Mouse (Mus musculus) lung, embryonic 14.5 days (tissue): ENCODE measurements at regions not wholly inside any gene's neighbourhood (a gene's known extent, or its start where the extent isn't known, plus 50 kb on each side); places are given as distances from the start of the nearest gene placed in this dataset.

ENCODE experiments used
- ATAC-seq: fragments of 200-750 bp; cut with Nextera tagmentation; 2 replicates; pipeline ENCODE4 v1.8.0; 2017; ENCODE audit warnings: mild to moderate bottlenecking, moderate TSS enrichment, moderate library complexity; ENCODE audit not compliant: insufficient read depth
- DNase-seq: peaks from one replicate; pipeline ENCODE4 v3.0.0-alpha.2; 2015
- H3K27ac ChIP-seq: fragments of 300-500 bp; sonication (generic); 2 replicates; pipeline ENCODE4 v1.5.1; 2014; ENCODE audit warnings: low read depth, mild to moderate bottlenecking, moderate library complexity
- H3K27me3 ChIP-seq: fragments of 300-500 bp; sonication (generic); 2 replicates; pipeline ENCODE4 v1.6.1; 2014; ENCODE audit warnings: low read length, control low read depth; ENCODE audit not compliant: insufficient read depth
- H3K36me3 ChIP-seq: fragments of 300-500 bp; sonication (generic); 2 replicates; pipeline ENCODE4 v1.6.1; 2014; ENCODE audit warnings: control low read depth; ENCODE audit not compliant: insufficient read depth
- H3K4me1 ChIP-seq: fragments of 300-500 bp; sonication (generic); 2 replicates; pipeline ENCODE4 v1.6.1; 2014; ENCODE audit warnings: antibody characterized with exemption, control low read depth; ENCODE audit not compliant: insufficient read depth
- H3K4me2 ChIP-seq: fragments of 300-500 bp; sonication (generic); 2 replicates; pipeline ENCODE4 v1.6.1; 2014; ENCODE audit warnings: mild to moderate bottlenecking
- H3K4me3 ChIP-seq: fragments of 300-500 bp; sonication (generic); 2 replicates; pipeline ENCODE4 v1.5.1; 2014; ENCODE audit warnings: low read depth, low read length
- H3K9ac ChIP-seq: fragments of 300-500 bp; sonication (generic); 2 replicates; pipeline ENCODE4 v1.6.1; 2014
- H3K9me3 ChIP-seq: fragments of 300-500 bp; sonication (generic); 2 replicates; pipeline ENCODE4 v1.6.1; 2016; ENCODE audit warnings: low read depth, low read length, control low read depth
- CTCF ChIP-seq: IDR thresholded peaks from 2 replicates; pipeline ENCODE4 v1.5.1; 2016; ENCODE audit warnings: antibody characterized with exemption, low read depth
- WGBS: fragments of 180-500 bp; shearing (Covaris S2); extraction: QIAGEN DNeasy Blood & Tissue Kit; methylation state at CpG from one replicate; pipeline ENCODE4 v1.1.7; 2014; 5-methylcytosine and 5-hydroxymethylcytosine counted together

DNA sequence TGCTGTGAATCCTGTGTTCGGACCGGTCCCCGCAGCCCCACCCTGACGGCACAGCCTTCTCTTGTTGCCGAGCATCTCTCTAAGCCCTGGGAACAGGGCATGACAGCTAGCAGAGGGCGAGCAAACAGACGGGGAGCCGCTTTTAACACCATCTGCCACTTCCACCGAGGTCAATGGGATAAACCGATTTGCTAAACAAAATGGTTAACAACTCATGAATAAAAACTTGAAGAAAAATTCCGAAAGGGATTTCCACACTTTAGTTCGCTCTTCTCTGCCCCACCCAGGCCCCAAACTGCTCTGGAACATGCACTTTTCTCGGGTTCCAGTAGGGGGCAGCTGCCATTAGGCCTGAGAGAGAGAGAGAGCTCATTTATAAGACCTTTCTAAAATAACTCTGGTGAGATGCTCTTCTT lies 72.0 kb upstream of the Pcdh8 start:
- Histone ChIP-seq H3K4me2 (no peak overlapping the region), H3K36me3 (no peaks in the 10 kb centered on the region), H3K9me3 (no peaks in the 10 kb centered on the region), H3K4me1 (no peaks in the 10 kb centered on the region), H3K27me3 (no peaks in the 10 kb centered on the region), H3K27ac (no peak overlapping the region), H3K4me3 (no peak overlapping the region), H3K9ac (no peak overlapping the region)
- WGBS, result 9% methylated on average over 13 of the region's 13 CpGs
- no peak for ATAC-seq
- DNase-seq, result peak; percentile 47
- peak; percentile 62 for TF ChIP-seq CTCF

DNA sequence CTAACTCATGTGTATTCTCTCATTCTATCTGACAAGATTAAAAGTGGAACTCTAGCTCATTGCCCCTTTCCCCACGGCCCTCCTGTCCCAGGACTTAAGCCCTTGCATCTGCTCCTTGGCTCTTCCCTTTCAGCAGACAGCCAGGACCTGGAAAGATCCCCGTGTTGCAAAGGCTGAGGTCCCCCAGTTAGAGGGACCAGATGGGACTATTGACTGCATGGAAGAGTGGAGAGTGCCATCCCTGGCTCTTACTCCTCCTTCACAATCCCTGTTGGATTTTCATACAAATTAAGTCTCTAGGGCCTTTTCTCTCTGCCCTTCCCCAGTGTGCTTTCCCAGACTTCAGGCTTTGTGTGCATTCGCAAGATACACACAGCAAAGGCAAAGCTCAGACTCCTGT lies 71.6 kb upstream of the Pcdh8 start:
- Histone ChIP-seq H3K4me3 (no peak overlapping the region), H3K9me3 (no peaks in the 10 kb centered on the region), H3K4me2 (no peak overlapping the region), H3K36me3 (no peaks in the 10 kb centered on the region), H3K4me1 (no peaks in the 10 kb centered on the region), H3K27ac (no peak overlapping the region), H3K27me3 (no peaks in the 10 kb centered on the region), H3K9ac (no peak overlapping the region)
- ATAC-seq, result no peak
- no peak for TF ChIP-seq CTCF
- WGBS, result 25% methylated on average over 3 of the region's 3 CpGs
- DNase-seq, result no peak

DNA sequence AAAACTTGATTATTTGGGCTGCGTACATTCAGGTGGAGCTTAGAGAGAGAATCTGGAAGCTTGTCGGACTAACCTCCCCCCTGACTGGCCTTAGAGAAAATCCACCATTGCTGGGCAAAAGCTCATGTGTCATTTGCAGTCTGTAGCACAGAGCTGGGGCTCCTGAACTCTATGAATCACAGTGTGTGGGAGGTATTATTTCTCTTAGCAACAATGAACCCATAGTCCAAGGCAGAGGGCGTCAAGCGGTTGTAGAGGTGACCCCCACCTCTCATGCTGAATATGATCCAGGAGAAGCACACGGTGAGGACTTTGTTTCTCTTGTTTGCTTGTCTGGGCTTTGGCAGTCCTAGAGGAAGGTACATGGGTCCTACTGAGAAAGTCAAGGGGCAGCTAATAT lies 66.0 kb upstream of the Pcdh8 start:
- H3K4me1 ChIP-seq, result no peaks in the 10 kb centered on the region
- DNase-seq (no peak), ATAC-seq (no peak)
- H3K4me2 ChIP-seq, result no peak overlapping the region
- H3K9me3 ChIP-seq, result no peaks in the 10 kb centered on the region
- H3K27ac ChIP-seq, result no peak overlapping the region
- no peaks in the 10 kb centered on the region for H3K27me3 ChIP-seq
- 67% methylated on average over 5 of the region's 5 CpGs for WGBS
- H3K9ac ChIP-seq, result no peak overlapping the region
- no peak overlapping the region for H3K4me3 ChIP-seq
- H3K36me3 ChIP-seq, result no peaks in the 10 kb centered on the region
- no peak for TF ChIP-seq CTCF

DNA sequence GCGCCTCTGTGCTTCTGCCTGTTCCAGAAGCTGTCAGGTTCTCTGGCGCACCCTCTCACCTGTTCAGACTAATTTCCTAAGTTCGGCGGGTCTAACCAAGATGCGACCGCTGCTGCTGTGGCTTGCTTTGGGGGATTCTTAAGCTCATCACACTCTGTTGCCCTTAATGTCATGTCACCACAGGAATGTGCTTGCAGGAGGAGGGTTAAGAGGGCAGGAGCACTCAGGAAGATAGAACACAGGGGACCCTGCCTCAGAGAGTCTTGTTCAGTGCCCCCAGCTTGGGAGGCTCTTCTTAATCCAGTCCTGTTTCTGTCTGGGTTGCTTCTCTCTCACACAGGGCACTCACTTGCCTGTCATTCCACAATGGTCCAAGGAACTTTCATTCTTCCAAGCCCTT lies 65.1 kb upstream of the Pcdh8 start:
- H3K27me3 ChIP-seq, result no peaks in the 10 kb centered on the region
- no peak overlapping the region for H3K27ac ChIP-seq
- H3K9ac ChIP-seq, result no peak overlapping the region
- DNase-seq (no peak), ATAC-seq (no peak)
- no peaks in the 10 kb centered on the region for H3K4me1 ChIP-seq
- no peak overlapping the region for H3K4me2 ChIP-seq
- no peak overlapping the region for H3K4me3 ChIP-seq
- TF ChIP-seq CTCF, result no peak
- no peaks in the 10 kb centered on the region for H3K9me3 ChIP-seq
- no peaks in the 10 kb centered on the region for H3K36me3 ChIP-seq
- WGBS, result 87% methylated on average over 5 of the region's 6 CpGs

DNA sequence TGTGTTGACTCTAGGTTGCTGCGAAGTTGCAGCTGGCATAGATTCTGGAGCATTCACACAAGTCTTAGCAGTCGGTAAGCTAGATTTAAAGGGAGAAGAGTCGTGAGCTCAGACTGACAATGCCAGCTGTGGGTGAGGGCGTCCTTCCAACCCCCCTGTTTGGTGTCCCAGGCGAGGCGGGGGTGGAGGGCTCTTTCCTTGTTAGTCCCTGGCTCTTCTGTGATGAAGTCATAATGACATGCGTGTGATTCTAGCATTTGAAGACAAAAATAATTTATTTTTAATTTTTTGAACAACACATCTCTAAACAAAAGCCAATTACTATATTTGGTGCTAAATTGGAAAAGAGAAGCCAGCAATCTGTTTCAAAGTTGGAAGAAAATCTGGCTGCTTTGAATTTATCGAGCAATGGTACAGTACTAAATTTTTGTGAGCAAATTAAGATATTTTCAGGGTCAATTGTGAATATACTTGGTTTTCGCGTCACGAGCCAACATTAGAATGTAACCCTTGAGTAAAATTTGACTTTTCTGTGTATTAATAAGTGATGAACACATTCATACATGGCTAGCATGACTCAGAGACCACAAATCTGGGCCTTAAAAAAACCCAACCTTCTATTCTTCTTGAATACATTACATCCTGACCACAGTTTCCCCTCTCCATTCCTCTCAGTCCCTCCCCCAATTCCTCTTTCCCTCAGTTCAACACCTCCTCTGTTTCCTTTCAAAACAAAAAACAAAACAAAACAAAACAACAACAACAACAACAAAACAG lies 53.7 kb upstream of the Pcdh8 start:
- Histone ChIP-seq H3K27me3 (no peaks in the 10 kb centered on the region), H3K9me3 (no peaks in the 10 kb centered on the region), H3K4me1 (no peaks in the 10 kb centered on the region), H3K4me3 (no peak overlapping the region), H3K9ac (no peak overlapping the region), H3K36me3 (no peaks in the 10 kb centered on the region), H3K4me2 (no peak overlapping the region), H3K27ac (no peak overlapping the region)
- TF ChIP-seq CTCF, result no peak
- no peak for DNase-seq
- WGBS, result 89% methylated on average over 11 of the region's 11 CpGs
- no peak for ATAC-seq

DNA sequence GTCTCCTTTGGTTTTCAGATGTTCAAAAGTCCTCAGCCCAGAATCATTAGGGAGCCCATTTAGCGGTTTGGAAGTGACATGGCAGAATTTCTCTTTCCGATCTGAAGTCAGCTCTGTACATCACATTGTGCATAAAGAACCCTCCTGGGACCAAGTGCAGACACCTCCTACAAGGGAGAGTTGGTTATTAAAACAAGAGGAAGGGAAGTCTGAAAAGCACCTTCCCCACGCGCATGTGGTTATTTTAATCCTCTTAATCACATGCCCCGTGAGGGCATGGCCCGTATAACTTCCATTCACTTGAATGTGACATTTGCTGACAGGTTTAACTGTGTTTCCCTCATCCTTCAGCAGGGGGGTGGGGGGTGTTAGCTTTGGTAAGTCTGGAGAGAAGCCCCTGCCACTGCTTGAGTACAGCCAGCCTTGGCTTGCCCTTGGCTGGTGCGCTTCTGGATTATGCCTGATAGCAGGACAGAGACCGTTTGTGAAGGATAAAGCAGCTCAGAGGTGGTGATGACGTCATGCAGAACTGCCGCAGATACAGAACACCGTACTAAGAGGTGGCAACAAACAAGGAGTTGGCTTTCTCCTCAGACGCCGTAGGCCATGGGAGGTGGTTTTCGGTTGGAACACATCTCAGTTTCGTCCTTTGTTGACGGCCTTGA lies 51.5 kb upstream of the Pcdh8 start:
- 64% methylated on average over 16 of the region's 16 CpGs for WGBS
- ATAC-seq, result no peak
- DNase-seq, result no peak

DNA sequence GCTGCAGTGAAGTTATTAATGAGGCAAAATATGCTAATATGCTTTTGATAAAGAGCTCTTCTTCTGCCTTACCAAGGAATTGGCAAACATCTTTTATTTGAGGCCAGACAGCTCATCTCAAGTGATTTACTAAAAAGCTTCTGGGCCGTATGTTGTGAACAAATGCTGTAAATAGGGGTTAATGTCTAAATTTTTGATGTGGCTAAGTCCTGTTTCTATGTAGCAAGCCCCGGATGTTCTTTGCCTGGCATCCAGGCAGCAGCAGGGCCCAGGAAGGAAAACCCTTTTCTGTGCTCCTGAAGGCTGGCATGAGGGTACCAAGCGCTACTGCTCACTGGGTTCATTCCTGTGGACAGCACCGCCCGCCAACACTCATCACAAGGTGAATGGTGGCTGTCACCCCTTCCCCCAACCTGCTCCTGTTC lies 50.9 kb upstream of the Pcdh8 start:
- Histone ChIP-seq H3K27me3 (no peaks in the 10 kb centered on the region), H3K27ac (no peak overlapping the region), H3K4me3 (no peak overlapping the region), H3K9me3 (no peaks in the 10 kb centered on the region), H3K9ac (no peak overlapping the region), H3K36me3 (no peaks in the 10 kb centered on the region), H3K4me1 (no peaks in the 10 kb centered on the region), H3K4me2 (no peak overlapping the region)
- no peak for TF ChIP-seq CTCF
- ATAC-seq (no peak), DNase-seq (no peak)
- 70% methylated on average over 5 of the region's 5 CpGs for WGBS

More for the DNA sequence above, 51.5 kb upstream of the Pcdh8 start:
- no peaks in the 10 kb centered on the region for H3K9me3 ChIP-seq
- TF ChIP-seq CTCF, result no peak
- no peak overlapping the region for H3K4me2 ChIP-seq
- H3K4me3 ChIP-seq, result no peak overlapping the region
- H3K4me1 ChIP-seq, result no peaks in the 10 kb centered on the region
- no peak overlapping the region for H3K27ac ChIP-seq
- no peaks in the 10 kb centered on the region for H3K36me3 ChIP-seq
- no peak overlapping the region for H3K9ac ChIP-seq
- H3K27me3 ChIP-seq, result no peaks in the 10 kb centered on the region
